Mouse (Mus musculus): ENCODE measurements around the gene Pum1. TPM values are rescaled to one million over a fixed set of nuclear protein-coding genes. Genes with fewer than 3 reads are reported as not detected.

Gene Pum1
- polyA plus RNA-seq, 1 experiment from 2014 or later = 119 TPM

DNA sequence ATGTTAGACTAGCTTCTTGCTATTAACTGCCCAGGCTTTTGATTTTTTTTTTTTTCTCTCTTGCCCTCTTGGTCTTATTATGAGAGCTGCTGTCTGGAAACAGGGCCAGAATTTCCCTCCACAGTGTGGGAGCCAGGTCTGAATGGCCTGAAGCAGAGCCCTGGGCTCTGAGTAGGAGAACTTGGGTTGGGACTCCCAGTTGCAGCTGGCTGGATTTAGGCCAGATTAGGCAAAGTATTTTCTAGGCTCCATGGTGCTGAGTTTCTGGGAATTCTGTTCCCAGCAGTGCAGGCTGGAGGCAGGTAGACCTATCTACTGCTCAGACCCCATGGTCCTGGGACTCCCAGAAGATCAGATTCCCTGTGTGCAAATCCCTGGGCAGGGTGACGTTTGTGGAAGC is 135.3 kb downstream of the Pum1 start:
- Histone ChIP-seq H3K27ac (peak overlapping the region; percentile 23), H3K9me3 (replicated peaks) (no peaks in the 10 kb centered on the region), H3K27me3 (peaks cover 5% of the 10 kb centered on the region; the same call in 1 of the 2 replicates), H3K4me1 (peaks cover 64% of the 10 kb centered on the region), H3K4me3 (no peak overlapping the region), H3K36me3 (no peaks in the 10 kb centered on the region), H3K4me2 (replicated peaks) (no peak overlapping the region), H3K9ac (0 out of 2 replicates have a peak overlapping the region, but pooled peaks have one; percentile 36)
- ATAC-seq (ENCODE audit: low FRiP score) = no peak
- 72% methylated on average over 1 of the region's 1 CpGs for WGBS

DNA sequence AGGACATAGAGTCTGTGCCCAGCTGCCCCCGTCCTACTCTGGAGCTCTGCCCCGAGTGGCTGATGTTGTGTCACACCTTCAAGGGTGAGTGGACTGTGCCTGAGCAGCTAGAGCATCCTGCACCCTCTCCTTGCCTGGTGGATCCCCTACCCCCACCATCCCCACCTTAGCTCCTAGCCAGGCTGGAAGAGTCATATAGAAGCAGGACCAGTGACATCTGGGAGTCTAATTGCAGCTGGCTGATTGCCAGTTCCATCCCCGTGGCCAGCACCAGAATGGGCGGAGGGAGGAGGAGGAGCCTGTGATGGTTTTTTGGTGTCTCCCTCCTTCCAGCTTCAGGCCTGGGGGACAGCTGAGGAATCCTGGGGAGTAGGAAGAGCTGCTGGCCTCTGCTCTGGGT is 136.0 kb downstream of the Pum1 start:
- Histone ChIP-seq H3K4me1 (peaks cover 67% of the 10 kb centered on the region), H3K4me2 (replicated peaks) (no peak overlapping the region), H3K27ac (no peak overlapping the region; the same call in 1 of the 2 replicates), H3K9ac (0 out of 2 replicates have a peak overlapping the region, but pooled peaks have one; percentile 36), H3K27me3 (peaks cover 5% of the 10 kb centered on the region; the same call in 1 of the 2 replicates), H3K9me3 (replicated peaks) (no peaks in the 10 kb centered on the region), H3K36me3 (no peaks in the 10 kb centered on the region), H3K4me3 (no peak overlapping the region)
- 46% methylated on average over 4 of the region's 4 CpGs for WGBS
- ATAC-seq (ENCODE audit: low FRiP score) = peak; percentile 30; the same call in 1 of the 2 replicates

DNA sequence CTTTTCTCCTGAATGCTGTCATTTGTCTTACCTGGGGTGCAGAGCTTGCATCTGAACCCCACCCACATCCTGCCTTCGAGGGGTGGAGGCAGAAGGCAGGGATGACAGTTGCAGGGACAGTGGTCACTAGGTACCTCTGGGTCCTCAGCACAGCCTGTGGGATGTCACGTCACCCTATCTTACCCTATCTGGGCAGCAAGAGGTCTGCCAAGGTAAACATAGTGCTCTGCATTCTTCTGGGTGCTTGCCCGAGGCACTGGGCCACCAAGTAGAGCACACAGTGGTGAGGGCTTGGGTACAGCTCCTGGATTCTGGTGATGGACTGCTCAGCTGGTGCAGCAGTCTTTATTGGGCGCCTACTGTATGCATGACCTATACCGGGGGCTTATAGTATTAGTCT is 136.5 kb downstream of the Pum1 start:
- H3K9ac ChIP-seq = no peak overlapping the region
- H3K27ac ChIP-seq = no peak overlapping the region
- ATAC-seq (ENCODE audit: low FRiP score) = no peak
- H3K9me3 ChIP-seq (replicated peaks) = no peaks in the 10 kb centered on the region
- H3K4me3 ChIP-seq = no peak overlapping the region
- no peaks in the 10 kb centered on the region for H3K36me3 ChIP-seq
- 85% methylated on average over 5 of the region's 5 CpGs for whole genome bisulfite sequencing
- no peak overlapping the region for H3K4me2 ChIP-seq (replicated peaks)
- H3K4me1 ChIP-seq = peaks cover 67% of the 10 kb centered on the region
- H3K27me3 ChIP-seq = peaks cover 1% of the 10 kb centered on the region; the same call in 1 of the 2 replicates

DNA sequence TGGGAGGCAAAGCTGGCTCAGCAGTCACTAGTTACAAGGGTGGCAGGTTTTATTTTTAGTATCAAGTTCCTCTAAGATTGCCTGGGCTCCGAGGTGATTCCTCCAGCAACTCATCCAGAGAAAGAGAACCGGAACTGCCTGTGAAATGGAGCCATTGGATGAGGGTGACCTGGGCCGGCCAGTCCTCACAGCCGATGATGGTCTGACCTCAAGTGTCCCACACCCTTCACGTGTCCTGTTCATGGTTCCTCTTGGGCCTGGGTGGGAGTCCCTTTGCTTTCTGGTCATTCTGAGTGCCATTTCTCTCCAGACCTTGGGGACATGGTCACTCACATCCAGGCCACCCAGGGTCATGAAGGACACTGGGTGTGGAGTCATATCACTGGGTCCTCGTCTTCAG is 137.0 kb downstream of the Pum1 start:
- no peaks in the 10 kb centered on the region for H3K27me3 ChIP-seq
- peaks cover 71% of the 10 kb centered on the region for H3K4me1 ChIP-seq
- WGBS = 94% methylated on average over 6 of the region's 6 CpGs
- no peaks in the 10 kb centered on the region for H3K9me3 ChIP-seq (replicated peaks)
- H3K27ac ChIP-seq = no peak overlapping the region
- no peak overlapping the region for H3K4me2 ChIP-seq (replicated peaks)
- H3K4me3 ChIP-seq = no peak overlapping the region
- no peaks in the 10 kb centered on the region for H3K36me3 ChIP-seq
- H3K9ac ChIP-seq = no peak overlapping the region
- no peak for ATAC-seq (ENCODE audit: low FRiP score)

DNA sequence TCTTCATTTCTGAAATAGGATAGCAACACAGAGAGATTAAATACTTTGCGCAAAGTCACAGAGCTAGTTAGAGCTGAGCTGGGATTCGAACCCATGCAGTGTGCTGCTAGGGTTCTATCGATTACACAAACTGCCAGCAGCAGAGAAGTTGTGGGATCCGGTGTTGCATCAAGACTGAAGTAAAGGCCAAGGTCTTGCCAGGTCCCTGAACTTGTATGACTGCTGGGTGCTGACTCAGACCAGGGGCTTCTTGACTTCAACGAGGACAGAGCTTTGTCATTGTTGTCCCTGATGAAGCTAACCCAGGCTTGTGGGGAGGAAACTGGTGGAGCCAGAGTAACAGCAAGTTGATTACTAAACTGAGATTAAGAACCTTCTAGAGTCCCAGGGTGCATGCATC is 138.1 kb downstream of the Pum1 start:
- Histone ChIP-seq H3K4me2 (replicated peaks) (no peak overlapping the region), H3K4me1 (peaks cover 77% of the 10 kb centered on the region), H3K4me3 (no peak overlapping the region), H3K27me3 (no peaks in the 10 kb centered on the region), H3K27ac (no peak overlapping the region), H3K9me3 (replicated peaks) (no peaks in the 10 kb centered on the region), H3K9ac (no peak overlapping the region), H3K36me3 (no peaks in the 10 kb centered on the region)
- 93% methylated on average over 5 of the region's 5 CpGs for WGBS
- ATAC-seq (ENCODE audit: low FRiP score) = no peak

DNA sequence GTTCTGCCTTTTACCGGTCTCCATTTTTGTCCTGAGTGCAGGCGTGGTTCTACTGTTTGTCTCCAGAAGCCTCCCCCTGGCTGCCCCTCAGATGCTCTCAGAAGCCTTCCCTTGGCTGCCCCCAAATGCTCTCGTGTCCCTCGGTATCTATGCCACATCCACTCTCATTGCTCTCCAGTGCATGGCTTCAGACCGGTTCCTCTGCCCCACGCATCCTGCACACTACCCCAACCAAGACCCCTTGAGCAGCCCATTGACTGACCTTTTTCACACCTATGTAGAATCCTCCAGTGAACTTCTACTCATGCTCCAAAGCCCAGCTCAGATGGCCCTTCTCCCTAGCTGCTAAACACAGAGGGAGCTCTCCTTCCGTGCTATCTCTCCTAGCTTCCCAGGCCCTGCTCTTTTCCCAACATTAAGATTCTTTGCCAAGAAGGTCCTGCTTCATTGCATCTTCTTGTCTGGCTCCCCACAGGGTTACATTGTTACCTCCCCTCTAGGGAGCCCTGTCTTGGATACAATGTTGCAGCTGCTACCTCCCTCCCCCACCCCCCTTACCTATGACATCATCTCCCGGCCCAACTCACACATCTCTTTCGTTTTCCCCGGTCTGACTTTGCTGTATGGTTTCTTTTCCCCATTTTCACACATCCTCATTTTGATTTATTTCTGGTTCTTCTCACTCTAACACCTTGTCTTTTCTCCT is 138.7 kb downstream of the Pum1 start:
- H3K36me3 ChIP-seq = no peaks in the 10 kb centered on the region
- H3K27ac ChIP-seq = peak overlapping the region; percentile 24; the same call in 1 of the 2 replicates
- H3K9me3 ChIP-seq (replicated peaks) = no peaks in the 10 kb centered on the region
- peaks cover 77% of the 10 kb centered on the region for H3K4me1 ChIP-seq
- peak overlapping the region; percentile 15; the same call in 1 of the 2 replicates for H3K4me2 ChIP-seq (replicated peaks)
- ATAC-seq (ENCODE audit: low FRiP score) = no peak
- H3K4me3 ChIP-seq = no peak overlapping the region
- H3K27me3 ChIP-seq = no peaks in the 10 kb centered on the region
- 59% methylated on average over 10 of the region's 10 CpGs for WGBS
- no peak overlapping the region for H3K9ac ChIP-seq

DNA sequence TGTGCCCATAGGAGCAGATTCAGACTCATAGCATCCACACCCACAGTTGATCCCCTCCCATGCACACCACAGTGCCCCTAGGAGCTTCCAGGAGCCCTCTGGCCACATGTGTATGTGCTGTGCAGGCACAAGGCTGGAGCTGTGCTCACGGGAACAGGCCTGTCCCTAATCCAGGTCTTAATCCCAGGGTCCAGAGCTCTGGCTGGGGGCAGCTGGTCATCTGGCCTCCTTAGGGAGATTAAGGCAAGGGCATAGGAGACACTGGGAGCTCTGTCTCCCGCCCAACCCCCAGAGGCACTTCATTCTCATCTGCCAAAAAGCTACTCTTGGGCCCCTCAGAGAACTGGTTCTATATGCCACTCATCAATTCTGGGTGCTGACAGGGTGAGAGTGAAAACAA is 140.5 kb downstream of the Pum1 start:
- Histone ChIP-seq H3K4me3 (no peak overlapping the region), H3K4me2 (replicated peaks) (no peak overlapping the region), H3K36me3 (no peaks in the 10 kb centered on the region), H3K27ac (no peak overlapping the region), H3K4me1 (peaks cover 63% of the 10 kb centered on the region), H3K27me3 (no peaks in the 10 kb centered on the region), H3K9me3 (replicated peaks) (no peaks in the 10 kb centered on the region), H3K9ac (no peak overlapping the region)
- no peak for ATAC-seq (ENCODE audit: low FRiP score)
- WGBS = 80% methylated on average over 2 of the region's 2 CpGs

DNA sequence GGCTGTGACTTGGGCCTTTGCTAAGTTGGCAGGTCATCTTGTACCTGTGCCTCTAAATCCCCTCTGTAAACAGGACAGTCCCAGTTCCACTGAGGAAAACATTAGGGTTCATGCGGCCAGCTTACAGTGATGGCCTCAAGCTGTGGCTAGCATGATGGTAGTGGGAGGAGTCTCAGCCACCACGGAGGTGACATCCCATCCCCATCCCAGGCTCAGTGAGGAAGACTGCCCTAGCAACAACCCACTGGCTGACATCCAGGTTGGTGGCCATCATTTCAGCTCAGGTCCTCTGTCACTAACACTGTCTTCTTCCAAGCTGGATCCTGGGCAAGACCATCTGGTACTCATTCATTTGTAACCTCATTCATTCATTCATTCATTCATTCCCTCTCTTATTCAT is 141.2 kb downstream of the Pum1 start:
- 53% methylated on average over 2 of the region's 2 CpGs for WGBS
- Histone ChIP-seq H3K9me3 (replicated peaks) (no peaks in the 10 kb centered on the region), H3K4me1 (peaks cover 59% of the 10 kb centered on the region), H3K36me3 (no peaks in the 10 kb centered on the region), H3K27ac (peak overlapping the region; percentile 90), H3K9ac (no peak overlapping the region), H3K4me3 (no peak overlapping the region), H3K27me3 (no peaks in the 10 kb centered on the region), H3K4me2 (replicated peaks) (no peak overlapping the region)
- peak; percentile 8; the same call in 1 of the 2 replicates for ATAC-seq (ENCODE audit: low FRiP score)

DNA sequence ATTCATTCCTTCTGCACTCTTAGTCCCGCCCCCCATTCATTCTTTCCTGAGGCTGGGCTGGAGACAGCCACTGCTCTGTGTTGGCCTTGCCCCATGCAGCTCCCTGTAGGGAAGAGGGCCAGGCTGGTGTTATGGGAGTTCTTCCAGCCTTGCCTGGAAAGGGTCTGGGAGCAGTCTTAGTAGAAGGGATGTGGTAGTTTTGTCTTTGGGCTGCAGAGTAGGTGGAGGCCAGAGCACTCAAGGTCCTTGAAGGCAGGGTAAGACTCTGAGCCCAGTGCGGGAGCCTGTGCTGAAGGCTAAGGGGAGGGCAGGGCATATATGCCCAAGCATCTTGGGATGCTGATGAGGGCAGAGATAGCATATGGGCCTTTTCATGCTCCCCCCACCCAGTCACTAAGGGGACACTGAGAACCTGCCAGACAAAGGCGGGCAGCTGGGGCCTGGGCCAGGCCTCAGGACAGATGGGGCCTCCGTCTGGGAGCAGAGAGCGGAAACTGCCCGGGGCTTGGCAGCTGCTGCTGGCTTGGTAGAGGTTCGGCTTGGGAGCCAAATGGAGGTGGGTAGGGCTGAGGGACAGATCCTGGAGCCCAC is 141.7 kb downstream of the Pum1 start:
- Histone ChIP-seq H3K4me1 (peaks cover 59% of the 10 kb centered on the region), H3K27ac (peak overlapping the region; percentile 90), H3K9me3 (replicated peaks) (no peaks in the 10 kb centered on the region), H3K4me3 (no peak overlapping the region), H3K4me2 (replicated peaks) (no peak overlapping the region), H3K36me3 (no peaks in the 10 kb centered on the region), H3K9ac (peak overlapping the region; percentile 11; the same call in 1 of the 2 replicates), H3K27me3 (no peaks in the 10 kb centered on the region)
- peak; percentile 77 for ATAC-seq (ENCODE audit: low FRiP score)
- 41% methylated on average over 7 of the region's 7 CpGs for WGBS

DNA sequence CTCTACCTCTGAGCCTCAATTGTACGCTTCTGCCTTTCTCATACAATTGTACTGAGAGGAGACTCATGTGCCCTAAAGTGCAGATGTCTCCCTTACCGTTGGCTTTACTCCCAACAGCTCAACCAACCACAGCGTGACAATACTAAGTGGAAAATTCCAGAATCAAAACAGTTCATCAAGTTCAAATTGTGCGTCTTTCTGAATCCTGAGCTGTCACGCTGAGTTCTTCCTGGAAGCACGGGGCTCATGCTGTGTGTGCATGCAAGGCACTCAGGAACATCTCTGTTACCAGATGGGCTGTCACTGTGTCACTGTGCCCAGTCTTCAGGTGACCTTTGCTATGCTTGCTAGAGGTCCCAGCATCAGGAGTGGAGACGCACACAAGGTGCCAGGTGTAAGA is 142.6 kb downstream of the Pum1 start:
- H3K36me3 ChIP-seq = no peaks in the 10 kb centered on the region
- no peak overlapping the region for H3K4me3 ChIP-seq
- no peaks in the 10 kb centered on the region for H3K27me3 ChIP-seq
- no peak overlapping the region for H3K4me2 ChIP-seq (replicated peaks)
- 73% methylated on average over 7 of the region's 7 CpGs for WGBS
- ATAC-seq (ENCODE audit: low FRiP score) = no peak
- no peaks in the 10 kb centered on the region for H3K9me3 ChIP-seq (replicated peaks)
- H3K4me1 ChIP-seq = peaks cover 65% of the 10 kb centered on the region
- H3K9ac ChIP-seq = no peak overlapping the region
- peak overlapping the region; percentile 90; the same call in 1 of the 2 replicates for H3K27ac ChIP-seq

DNA sequence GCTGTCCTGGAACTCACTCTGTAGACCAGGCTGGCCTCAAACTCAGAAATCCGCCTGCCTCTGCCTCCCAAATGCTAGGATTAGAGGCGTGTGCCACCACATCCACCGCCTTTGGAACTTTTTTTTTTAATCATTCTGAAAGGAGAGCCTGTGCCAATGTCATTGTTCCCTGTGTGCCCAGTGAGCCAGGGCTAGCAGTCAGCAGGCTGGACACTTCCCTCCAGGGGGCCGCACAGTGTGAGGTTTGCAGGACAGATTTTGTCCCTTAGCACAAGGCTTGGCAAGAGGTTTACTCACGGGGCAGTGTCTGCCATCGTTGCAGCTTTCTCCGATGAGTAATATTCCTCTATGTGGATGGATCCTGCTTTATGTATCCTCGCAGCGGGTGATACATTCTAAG is 143.6 kb downstream of the Pum1 start:
- WGBS = 92% methylated on average over 9 of the region's 9 CpGs
- H3K4me3 ChIP-seq = no peak overlapping the region
- no peak for ATAC-seq (ENCODE audit: low FRiP score)
- H3K27ac ChIP-seq = no peak overlapping the region
- peaks cover 73% of the 10 kb centered on the region for H3K4me1 ChIP-seq
- H3K9me3 ChIP-seq (replicated peaks) = no peaks in the 10 kb centered on the region
- H3K27me3 ChIP-seq = no peaks in the 10 kb centered on the region
- no peaks in the 10 kb centered on the region for H3K36me3 ChIP-seq
- H3K4me2 ChIP-seq (replicated peaks) = no peak overlapping the region
- H3K9ac ChIP-seq = no peak overlapping the region

DNA sequence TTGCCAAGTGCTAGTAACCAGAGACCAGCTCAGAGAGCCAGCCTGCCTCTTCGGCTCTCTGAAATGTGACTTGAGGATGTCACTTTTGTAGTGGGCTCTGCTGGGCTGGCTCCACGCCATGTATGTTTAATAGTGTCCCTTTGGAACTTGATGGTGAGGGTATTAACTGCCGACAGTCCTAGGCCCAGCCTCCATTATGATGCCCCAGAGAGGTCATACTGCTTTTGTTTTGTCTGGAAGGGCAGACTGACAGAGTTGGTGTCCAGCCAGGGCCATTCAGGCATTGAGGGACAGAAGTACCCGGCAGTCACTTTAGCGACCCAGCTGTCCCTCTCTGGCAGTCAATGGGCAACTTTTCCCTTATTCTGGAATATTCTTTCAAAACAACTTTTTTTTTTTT is 146.7 kb downstream of the Pum1 start:
- WGBS = 42% methylated on average over 5 of the region's 5 CpGs
- Histone ChIP-seq H3K9me3 (replicated peaks) (no peaks in the 10 kb centered on the region), H3K27me3 (no peaks in the 10 kb centered on the region), H3K4me1 (peaks cover 74% of the 10 kb centered on the region), H3K27ac (no peak overlapping the region), H3K36me3 (no peaks in the 10 kb centered on the region), H3K4me3 (no peak overlapping the region), H3K9ac (no peak overlapping the region), H3K4me2 (replicated peaks) (no peak overlapping the region)
- no peak for ATAC-seq (ENCODE audit: low FRiP score)

DNA sequence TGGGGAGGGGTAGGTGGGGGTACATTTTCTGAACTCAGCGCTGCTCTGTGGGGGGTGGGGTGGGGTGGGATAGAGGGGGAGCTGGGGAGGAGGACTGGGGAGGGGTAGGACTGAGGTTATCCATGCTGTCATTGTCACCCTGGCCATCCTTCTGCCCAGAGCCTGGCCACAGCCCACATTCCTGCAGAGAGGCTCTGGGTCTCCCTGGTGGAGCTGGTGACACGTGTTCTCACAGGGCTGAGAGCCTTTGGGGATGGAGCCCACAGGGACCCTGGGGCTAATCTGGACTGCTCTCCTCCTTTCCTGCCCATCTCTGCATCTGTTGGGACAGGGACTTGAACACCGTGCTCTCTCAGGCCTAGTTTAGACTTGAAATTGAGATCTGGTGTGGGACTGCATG is 147.7 kb downstream of the Pum1 start:
- Histone ChIP-seq H3K4me1 (peaks cover 71% of the 10 kb centered on the region), H3K9ac (no peak overlapping the region), H3K9me3 (replicated peaks) (no peaks in the 10 kb centered on the region), H3K36me3 (no peaks in the 10 kb centered on the region), H3K4me2 (replicated peaks) (no peak overlapping the region), H3K4me3 (no peak overlapping the region), H3K27me3 (no peaks in the 10 kb centered on the region), H3K27ac (no peak overlapping the region)
- ATAC-seq (ENCODE audit: low FRiP score) = no peak
- 8% methylated on average over 3 of the region's 3 CpGs for WGBS
